Mouse (Mus musculus) spleen, embryonic (tissue): ENCODE data around the gene Tsga10ip.

Experiments
- CTCF ChIA-PET: fragments of 350-600 bp; sonication (Branson Sonifier 250); formaldehyde crosslinking; loops from one replicate; lab custom pipeline; 2022; lab: Charles Lee

The Tsga10ip gene

DNA sequence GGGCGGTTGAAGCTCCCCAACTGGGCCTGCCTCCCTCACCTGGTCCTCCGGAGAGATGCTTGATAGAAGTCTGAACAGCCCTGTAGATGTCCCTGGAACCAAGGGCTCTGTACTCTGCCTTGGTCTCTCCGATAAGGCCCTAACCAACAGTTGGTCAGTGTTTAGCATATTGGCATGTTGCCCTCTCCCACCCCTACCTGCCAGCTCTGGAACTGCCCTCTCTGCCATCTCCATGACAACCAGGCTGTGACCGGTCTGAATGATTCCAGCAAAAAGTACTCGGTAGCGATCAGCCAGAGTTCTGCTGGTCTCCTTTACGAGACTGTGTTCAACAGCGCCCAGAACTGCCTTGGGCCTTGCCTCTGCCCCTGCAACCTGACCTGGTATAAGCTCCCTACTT is at the start of gene Tsga10ip:
Gene Tsga10ip (minus strand): TSS at position 234 of the 400 bp plus-strand sequence.
- CTCF ChIA-PET: no interaction called here

DNA sequence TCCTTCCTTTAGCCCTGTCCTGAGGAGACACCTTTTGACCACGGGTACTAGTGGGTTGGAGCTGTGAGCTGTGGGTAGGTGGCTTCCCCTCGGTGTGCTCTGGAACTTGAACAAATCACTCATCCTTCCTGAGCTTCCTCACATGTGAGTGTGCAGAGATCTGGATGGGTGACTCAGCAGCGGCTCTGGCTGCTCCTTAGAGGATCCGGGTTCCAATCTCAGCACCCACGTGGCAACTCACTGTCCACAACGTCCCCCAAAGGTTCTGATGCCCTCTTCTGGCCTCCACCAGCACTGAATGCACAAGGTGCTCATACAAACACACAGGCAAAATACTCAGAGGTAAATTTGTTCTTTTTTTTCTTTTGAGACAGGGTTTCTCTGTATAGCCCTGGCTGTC is 49.4 kb upstream of the Tsga10ip start:
- CTCF ChIA-PET: no interaction called here

DNA sequence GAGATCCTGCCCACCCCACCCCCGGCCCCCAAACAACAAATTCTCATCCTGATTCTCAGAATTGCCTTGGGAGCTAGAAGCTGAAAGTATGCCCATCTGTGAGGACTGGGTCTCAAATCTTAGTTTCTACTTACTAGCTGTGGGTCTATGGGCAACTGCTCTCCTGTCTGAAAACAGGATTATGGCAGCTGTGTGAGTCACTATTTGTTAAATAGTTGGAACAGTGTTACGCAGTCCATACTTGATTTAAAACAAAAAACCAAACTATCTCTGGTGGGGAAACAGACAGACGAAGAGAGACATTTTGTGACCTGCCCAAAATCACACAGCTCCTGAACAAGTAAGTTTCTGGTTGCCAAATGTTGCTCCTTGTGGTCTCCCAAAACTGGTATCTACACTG is 47.3 kb upstream of the Tsga10ip start:
- CTCF ChIA-PET: interaction anchor here (0.5 to 1.0 kb wide), 3 partner anchors 20 to 567 kb away, joined by 3 to 5 read pairs (median 3); no protein-coding TSS in a partner anchor

DNA sequence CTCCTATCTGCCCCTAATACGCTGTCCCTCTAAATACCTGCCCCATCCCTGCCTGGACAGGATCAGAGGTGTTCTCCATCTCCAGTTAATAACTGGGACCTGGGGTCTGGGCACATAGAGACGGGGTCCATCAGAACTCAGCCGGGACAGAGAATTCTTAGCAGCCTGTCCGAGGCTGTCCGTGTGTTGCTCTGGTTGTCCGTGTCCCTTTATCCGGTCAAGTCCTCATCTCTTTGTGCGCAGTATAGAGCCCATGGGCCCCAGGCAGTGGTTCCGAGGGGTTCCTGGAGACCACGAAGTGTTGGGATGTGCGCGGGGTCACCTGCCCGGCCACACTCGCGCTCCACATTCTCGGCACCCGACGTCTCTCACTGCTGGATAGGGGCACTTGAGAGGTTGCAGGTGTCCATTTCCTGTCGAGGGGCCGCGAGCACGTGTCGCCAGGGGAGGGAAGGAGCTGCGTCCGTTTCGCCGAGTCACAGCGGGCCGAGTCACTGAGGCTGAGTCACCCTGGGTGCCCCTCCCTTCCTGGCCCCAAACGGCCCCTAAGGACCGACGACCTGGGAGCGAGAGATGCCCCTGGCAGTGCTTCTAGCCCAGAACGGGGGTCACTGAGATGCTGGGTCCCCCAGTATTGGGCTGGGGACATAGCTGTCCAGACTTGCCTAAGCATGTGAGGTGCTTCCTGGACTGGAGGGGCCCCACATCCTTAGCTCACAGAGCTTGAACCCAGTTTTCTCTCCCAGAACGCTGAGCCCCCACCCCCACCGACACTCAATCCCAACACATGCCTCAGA is 46.2 kb upstream of the Tsga10ip start:
- CTCF ChIA-PET: no interaction called here

DNA sequence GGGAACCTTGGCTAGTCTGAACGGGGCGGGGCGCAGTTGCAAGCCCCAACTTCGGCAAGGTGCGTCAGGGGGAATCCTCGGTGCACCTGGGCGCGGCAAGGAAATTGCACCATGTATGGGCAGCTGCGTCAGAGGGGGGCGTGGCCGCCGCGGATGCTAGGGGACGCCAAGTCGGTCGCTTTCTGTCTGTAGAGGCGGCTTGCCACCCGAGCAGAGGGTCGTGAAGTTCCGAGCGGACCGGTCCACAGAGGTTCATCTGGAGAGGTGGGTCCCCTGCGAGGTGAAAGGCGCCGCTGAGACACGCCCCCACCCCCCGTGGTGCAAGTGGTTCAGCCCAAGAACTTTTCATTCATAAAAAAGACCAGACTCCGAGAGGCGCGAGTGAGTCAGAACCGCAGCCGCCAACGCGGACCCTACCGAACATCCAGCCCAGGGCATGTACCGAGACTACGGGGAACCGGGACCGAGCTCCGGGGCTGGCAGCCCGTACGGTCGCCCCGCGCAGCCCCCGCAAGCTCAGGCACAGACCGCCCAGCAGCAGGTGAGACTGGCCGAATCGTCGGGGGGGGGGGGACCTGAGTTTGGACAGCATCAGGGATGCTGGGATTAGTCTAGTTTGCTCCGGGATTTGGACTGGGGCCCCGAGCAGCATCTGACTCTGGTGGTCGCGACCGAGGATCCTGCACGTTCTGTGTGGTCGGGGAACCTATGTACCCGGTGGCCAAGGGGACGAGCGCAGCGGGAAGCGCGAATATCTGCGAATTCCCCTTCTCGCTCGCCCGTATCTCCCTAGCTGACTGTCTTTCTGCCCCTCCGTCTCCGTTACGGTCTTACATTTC is 45.4 kb upstream of the Tsga10ip start, which contains the start of gene Fosl1:
Gene Fosl1 (plus strand): TSS at position 33 of the 839 bp plus-strand sequence.
- CTCF ChIA-PET: interaction anchor here (0.6 to 1.0 kb wide), 4 partner anchors 24 to 306 kb away, joined by 4 to 6 read pairs (median 5); no protein-coding TSS in a partner anchor

DNA sequence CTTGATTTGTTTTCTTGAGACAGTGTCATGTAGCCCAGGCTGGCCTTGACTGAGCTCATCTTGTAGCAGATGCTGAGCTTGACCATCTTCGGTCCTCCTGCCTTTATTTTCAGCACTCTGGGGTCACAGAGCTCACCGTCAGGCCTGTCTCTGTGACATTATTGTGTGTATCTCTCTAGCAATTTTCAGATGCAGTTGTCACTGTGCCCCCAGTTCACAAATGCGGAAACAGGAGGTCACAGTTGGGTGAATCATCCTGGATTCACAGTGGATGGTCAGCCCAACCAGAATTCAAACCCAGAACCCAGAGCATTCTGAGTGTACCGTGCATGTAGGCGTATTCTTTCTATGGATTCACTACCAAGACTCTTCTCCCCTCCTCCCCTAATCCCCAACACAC is 43.4 kb upstream of the Tsga10ip start:
- CTCF ChIA-PET: no interaction called here

DNA sequence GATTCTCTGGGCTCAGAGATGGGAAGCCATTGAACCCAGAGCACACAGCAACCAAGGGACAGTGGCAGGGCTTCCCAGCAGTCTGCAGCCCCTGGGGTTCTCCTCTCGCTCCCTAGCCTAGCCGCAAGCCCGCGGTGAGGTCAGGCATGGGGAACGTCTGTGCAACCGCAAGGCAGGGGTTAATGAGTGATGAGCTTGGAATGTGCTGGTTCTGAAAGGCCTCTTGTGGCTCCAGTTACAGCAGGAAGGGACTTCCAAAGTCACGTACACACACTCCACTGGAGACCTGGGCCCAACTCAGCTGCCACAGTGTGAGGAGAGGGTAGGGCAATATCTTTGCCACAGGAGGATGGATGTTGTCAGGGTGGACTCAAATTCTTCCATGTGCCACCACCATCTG is 42.6 kb upstream of the Tsga10ip start:
- CTCF ChIA-PET: interaction anchor here (0.6 kb wide), 1 partner anchor 516 kb away, joined by 7 read pairs; no protein-coding TSS in a partner anchor

DNA sequence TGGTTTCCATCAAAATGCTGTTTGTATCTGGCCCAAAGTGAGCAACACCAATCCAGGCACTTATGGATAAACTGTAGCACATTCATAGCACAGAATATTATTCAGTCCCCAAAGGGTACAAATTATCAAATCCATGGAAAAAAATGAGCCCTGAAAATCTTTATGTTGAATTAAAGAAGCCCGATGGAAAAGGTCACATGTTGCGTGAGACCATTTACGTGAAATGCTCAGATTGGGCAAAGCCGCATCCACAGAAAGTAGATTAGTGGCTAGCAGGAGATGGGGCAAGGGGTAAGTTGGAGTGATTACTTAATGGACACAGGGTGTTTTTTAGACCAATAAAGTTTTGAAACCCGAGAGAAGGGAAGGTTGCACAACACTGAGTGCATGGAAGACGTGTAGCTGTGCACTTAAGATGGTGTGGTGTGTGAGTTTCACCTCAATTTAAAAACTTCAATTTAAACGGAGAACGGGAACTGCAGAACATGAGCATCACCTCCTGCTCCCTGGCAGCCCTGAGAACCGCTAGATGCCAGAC is 42.1 kb upstream of the Tsga10ip start:
- CTCF ChIA-PET: interaction anchor here (0.6 kb wide), 1 partner anchor 517 kb away, joined by 7 read pairs; no protein-coding TSS in a partner anchor

DNA sequence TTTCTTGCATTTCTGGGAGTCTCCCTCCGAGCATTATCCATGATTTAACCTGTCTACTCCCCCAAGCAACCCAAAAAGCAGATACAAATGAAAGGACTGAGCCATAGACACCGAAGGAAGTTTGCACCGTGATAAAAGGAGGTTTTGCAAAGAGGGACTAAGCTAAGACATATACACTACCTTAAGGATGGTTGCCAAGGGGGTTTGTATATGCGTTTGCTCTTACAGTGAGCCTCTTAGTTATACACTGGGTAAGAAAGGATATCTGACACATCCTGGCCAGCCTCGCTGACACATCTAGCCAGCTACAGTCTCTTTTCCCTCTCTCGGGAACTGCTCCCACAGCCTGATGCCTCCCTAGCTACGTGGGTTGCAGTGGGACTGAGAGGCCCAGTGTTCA is 31.6 kb upstream of the Tsga10ip start:
- CTCF ChIA-PET: interaction anchor here (0.7 to 2.5 kb wide), 2 partner anchors 23 to 54 kb away, joined by 3 to 9 read pairs; partner anchors contain the start of gene Mus81

DNA sequence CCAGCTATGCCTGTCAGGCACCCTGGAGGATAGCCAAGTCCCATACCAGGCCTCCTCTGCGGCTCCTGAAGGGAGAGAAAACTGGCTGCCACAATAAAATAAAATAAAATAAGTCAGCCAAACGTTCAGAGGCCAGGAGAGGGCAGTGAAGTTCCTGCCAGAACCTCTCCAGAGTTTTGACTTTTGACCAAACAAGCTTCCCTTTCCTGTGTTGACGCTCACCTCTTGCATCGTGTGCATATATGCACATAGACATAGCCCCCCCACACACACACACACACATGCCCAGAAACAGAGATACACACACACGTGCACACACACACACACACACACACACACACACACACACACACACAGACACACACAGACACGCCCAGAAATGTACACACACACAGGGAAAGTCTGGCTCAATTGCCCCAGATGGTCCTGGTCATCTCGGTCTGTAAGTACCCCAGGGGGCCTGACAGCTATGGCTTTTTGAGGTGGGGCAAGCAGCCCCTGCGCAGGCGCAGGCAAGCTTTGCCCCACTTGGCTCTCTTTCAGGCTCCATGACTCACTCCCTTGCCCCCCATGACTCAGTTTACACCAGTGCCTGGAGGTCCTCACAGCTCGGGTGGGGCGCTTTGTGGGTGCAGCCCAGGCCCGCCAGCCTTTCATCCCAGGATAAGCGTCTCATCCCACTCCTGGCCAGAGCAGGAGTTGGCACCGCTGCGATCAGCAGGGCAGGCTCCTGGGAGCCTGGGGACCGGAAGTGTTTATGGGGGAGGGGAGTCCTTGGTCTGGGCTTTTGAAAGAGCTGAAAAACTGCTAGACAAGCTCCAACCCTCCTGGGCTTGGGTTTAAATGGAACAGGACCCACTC is 30.9 kb upstream of the Tsga10ip start:
- CTCF ChIA-PET: interaction anchor here (1.0 to 2.5 kb wide), 3 partner anchors 31 to 62 kb away, joined by 3 to 9 read pairs (median 4); partner anchors contain the start of gene Mus81

DNA sequence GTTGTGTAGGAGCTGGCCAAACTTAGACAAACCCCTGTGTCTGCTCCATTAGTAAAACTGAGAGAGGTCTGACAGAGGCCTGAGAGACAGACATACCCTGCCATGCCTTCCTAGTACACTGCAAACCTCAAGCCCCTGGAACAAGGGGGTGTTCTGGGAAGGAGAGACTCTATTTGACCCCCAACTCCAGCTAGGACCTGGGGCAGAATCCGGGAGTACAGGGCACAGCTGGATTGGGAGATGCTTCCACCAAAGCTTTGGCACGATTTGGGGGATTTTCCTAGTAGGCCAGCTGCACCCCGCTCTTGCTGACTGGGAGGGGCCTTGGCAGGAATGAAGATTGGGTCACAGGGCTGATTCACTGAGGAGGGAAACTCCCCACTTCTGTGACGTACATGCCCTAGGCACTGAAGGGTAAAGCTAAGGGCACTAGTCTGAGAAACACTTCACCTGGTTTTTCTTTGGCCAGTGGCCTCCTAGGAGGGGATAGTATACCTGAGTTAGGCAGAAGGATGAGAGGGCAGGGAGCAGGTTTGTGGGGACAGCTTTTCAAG is 29.7 kb upstream of the Tsga10ip start:
- CTCF ChIA-PET: interaction anchor here (2.5 kb wide), 1 partner anchor 56 kb away, joined by 9 read pairs; the partner anchor contains the start of gene Mus81

DNA sequence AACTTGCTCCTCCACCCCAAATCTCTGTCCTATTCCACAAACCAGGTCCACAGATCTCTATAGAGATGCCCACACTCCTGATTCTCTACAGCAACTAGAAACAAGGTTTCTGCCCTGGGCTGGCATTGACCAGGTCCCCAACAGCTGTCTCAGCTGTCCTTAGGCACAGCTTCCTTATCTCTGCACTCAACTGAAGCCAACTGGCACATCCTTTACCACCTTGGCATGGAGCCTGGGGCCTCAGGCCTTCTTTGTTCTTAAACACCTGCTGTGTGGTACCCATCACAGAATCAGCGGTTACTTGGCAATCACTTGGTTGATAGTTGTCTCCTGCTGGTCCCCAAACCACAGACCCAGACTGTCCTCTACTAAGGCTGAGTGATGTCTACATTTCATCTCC is 28.1 kb upstream of the Tsga10ip start:
- CTCF ChIA-PET: interaction anchor here (1.2 kb wide), 1 partner anchor 23 kb away, joined by 4 read pairs; no protein-coding TSS in a partner anchor

DNA sequence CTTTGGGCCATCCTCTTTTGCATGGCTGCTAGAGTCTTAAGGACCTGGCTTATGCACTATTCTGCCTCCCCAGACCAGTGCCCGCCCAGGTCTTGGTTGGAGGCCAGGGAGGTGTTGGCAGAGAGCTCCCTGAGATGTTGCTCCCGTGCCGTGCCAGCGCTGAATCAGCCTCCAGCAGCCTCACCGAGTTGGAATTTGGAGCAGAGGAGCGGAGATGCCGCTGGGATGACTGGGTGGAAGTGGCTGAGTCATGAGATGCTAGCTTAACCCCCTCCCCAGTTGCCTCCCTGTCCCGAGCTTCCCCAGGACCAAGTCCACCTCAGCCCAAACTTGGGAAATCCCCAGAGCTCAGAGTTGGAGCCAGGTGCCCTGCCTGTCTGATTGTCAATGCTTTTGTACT is 27.5 kb upstream of the Tsga10ip start:
- CTCF ChIA-PET: interaction anchor here (0.7 to 1.2 kb wide), 3 partner anchors 12 to 23 kb away, joined by 3 to 5 read pairs (median 4); no protein-coding TSS in a partner anchor

DNA sequence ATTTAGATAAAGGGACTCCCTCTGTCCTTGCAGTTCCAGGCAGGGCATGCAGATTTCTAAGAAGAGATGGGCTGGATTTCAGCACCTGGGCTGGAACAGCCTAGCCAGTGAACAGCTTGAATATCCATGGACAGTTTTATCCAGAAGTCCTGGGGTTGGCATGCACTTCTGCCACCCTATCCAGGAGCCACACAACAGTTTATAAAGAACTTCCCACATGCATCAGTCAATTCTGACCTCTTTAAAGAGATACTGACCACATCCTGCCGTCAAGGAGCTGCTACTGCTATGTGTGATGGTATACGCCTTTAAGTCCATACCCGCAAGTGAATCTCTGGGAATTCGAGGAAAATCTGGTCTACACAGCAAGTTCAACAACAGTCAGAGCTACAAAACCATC is 26.9 kb upstream of the Tsga10ip start:
- CTCF ChIA-PET: interaction anchor here (0.7 to 1.2 kb wide), 3 partner anchors 13 to 22 kb away, joined by 3 to 5 read pairs (median 4); no protein-coding TSS in a partner anchor

DNA sequence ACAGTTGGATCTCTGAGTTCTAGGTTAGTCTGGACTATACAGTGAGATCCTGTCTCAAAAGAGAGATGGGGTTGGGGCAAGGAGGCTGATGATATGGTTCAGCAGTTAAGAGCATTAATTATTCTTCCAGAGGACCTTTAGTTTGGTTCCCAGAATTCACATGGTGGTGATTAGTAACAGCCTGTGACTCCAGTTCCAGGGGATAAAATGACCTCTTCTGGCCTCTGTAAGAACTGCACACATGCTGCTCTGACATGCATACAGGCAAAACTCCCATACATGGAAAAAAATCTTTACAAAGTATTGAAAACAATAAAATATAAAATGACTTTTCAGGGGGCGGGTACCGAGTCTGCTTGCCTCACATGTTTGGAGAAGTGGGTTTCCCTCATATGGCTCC is 25.8 kb upstream of the Tsga10ip start:
- CTCF ChIA-PET: interaction anchor here (0.7 kb wide), 1 partner anchor 549 kb away, joined by 8 read pairs; no protein-coding TSS in a partner anchor

DNA sequence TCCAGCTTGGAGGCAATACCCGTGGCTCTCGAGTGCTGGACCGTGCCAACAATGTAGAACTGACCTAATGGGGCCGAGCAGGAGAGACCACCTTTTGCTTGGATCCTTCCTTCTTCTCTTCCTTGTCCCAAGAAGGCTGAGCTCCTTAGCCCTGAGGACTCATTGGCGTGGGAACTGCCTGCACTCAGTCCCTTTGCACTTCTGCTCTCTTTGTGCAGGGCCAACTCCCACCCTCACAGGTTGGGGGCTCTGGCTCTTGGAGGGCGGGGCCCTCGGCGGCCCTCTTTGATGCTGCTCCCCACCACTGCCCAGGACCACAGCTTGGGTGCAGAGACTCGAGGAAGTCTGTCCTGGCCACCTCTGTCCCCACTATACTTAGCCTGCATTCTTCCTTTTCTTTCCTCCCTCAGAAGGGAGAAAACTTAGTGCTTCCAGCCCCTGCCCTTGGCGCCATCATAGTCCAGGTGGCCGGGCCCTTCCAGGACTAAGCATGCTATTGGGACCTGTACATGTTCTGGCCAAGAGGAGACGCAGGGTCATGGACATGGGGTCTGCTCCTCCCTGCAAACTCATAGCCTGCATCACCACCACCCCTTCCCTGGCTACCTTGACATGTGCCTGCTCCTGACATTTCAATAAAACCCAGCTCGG is 24.4 kb upstream of the Tsga10ip start:
- CTCF ChIA-PET: interaction anchor here (0.6 kb wide), 1 partner anchor 318 kb away, joined by 3 read pairs; no protein-coding TSS in a partner anchor

DNA sequence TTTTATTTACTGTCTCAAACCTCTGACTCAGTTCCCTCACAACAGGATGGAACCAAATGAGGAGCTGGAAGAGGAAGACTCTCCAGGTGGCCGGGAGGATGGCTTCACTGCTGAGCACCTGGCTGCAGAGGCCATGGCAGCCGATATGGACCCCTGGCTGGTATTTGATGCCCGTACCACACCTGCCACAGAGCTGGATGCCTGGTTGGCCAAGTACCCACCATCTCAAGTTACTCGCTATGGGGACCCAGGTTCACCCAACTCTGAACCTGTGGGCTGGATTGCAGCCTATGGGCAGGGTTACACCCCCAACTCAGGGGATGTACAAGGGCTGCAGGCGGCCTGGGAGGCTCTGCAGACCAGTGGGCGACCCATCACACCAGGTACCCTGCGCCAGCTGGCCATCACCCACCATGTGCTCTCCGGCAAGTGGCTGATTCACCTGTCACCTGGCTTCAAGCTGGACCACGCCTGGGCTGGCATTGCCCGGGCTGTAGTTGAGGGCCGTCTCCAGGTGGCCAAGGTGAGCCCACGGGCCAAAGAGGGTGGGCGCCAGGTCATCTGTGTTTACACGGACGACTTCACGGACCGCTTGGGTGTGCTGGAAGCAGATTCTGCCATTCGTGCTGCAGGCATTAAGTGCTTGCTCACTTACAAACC is 23.7 kb upstream of the Tsga10ip start:
- CTCF ChIA-PET: no interaction called here
